Mouse (Mus musculus): Measurements from ENCODE around the gene Prc1. TPM values are rescaled to one million over a fixed set of nuclear protein-coding genes. Genes with fewer than 3 reads are reported as not detected.

Prc1 gene
- polyA plus RNA-seq, 1 experiment = 1.0 TPM

DNA sequence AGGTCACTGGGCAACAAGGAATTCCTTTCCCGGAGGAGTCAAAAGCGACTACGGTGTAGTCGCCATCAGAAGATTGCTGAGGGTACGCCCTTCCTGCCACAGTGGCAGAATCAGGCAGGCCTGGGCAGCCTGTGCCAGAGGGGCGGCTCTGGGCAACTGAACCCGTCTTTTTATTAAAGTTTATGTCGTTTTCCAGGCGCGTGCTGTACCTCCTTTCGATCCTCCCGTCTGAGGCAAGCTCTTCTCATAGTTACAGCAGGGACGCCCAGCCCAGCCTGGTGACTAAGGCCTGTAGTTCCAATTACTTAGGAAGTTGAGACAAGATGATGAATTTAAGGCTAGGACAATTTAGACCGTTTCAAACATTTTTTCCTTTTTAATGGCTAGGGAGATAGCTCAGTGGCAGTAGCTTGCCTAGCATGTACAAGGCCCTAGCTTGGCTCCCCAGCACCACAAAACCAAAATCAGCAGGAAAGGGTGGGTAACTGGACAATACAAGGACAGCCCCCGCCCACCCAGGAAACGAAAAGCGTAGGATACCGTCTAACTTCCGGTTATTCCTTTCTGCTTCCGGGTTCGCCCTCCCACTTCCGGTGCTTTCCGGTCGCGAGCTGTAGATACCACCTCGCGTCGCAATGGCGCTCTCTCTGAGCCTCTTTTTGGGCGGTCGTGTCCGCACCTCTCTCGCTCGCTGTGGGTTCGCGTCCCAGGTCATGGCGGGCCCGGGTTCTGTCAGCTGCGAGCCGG is 33.5 kb upstream of the Prc1 start, which contains the start of gene Ngrn:
TSS of gene Ngrn (plus strand) at position 591 of the 747 bp plus-strand sequence.
- Histone ChIP-seq H3K27me3 (ENCODE audit: control insufficient read depth, insufficient read depth, low read length) (no peaks in the 10 kb centered on the region), H3K4me1 (ENCODE audit: control insufficient read depth, insufficient read depth, low read length) (no peaks in the 10 kb centered on the region), H3K27ac (ENCODE audit: insufficient read depth, low read length) (peak within 1 kb of the TSS; percentile 29), H3K4me3 (replicated peaks; ENCODE audit: insufficient read depth, low read depth, low read length) (peak within 1 kb of the TSS; percentile 86)
- TF ChIP-seq CTCF (IDR thresholded peaks at IDR 0.05; ENCODE audit: borderline replicate concordance, insufficient read depth, low read depth, low read length) (no peak), POLR2A (IDR thresholded peaks at IDR 0.05; ENCODE audit: borderline replicate concordance, insufficient read depth, low read length) (peak; percentile 89)
- DNase-seq = peak; percentile 85 to 86
- WGBS = 27% methylated on average over 40 of the region's 40 CpGs

DNA sequence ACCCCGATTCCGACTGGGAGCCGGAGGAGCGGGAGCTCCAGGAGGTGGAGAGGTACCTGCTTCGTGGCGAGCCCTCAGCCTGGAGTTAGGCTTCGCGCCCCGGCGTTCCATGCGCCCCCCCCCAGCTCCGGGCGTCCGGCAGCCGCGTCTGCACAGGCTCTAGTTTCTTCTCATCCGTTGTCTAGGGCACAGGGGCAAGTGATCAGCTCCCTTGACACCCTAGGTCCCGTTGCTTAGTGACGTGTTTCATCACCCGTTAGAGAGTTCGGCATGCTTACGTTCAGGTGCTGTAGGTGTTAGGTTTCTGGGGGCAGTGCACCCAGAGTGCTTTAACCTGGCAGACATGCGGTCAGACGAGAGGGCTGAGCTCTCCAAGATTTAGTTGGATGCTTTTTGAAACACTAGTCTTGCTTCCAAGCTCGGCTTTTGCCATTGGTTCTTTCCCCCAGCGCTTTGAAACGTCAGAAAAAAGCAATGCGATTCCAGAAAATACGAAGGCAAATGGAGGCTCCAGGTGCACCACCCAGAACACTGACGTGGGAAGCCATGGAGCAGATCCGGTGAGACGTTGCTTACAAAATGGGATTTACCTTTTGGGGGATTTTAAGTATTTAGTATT is 32.8 kb upstream of the Prc1 start:
- under 1% methylated on average over 32 of the region's 32 CpGs for WGBS
- H3K27me3 ChIP-seq (ENCODE audit: control insufficient read depth, insufficient read depth, low read length) = no peaks in the 10 kb centered on the region
- H3K4me3 ChIP-seq (replicated peaks; ENCODE audit: insufficient read depth, low read depth, low read length) = peak overlapping the region; percentile 86
- H3K4me1 ChIP-seq (ENCODE audit: control insufficient read depth, insufficient read depth, low read length) = no peaks in the 10 kb centered on the region
- no peak for TF ChIP-seq POLR2A (IDR thresholded peaks at IDR 0.05; ENCODE audit: borderline replicate concordance, insufficient read depth, low read length)
- TF ChIP-seq CTCF (IDR thresholded peaks at IDR 0.05; ENCODE audit: borderline replicate concordance, insufficient read depth, low read depth, low read length) = no peak
- DNase-seq = no peak
- H3K27ac ChIP-seq (ENCODE audit: insufficient read depth, low read length) = peak overlapping the region; percentile 29

DNA sequence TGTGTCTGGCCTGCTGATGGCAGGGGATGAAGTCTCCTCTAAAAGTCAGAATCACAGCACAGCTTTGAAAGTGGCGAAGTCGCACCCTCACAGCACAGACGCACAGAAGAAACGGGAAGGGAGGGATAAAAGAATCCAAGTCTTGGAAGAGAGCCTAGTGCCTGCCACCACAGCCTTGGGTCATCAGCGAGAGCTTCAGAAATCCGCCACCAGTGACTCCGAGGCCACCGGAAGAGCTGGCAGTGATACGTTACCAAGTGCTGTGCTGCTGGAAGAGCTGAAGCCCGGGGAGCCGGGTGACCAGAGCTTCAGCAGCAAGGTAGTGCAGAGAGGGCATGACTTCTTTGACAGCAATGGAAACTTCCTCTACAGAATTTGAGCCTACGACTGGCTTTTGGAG is 29.6 kb upstream of the Prc1 start:
- H3K4me1 ChIP-seq (ENCODE audit: control insufficient read depth, insufficient read depth, low read length) = peaks cover 3% of the 10 kb centered on the region; the same call in 1 of the 2 replicates
- DNase-seq = no peak
- no peaks in the 10 kb centered on the region for H3K27me3 ChIP-seq (ENCODE audit: control insufficient read depth, insufficient read depth, low read length)
- H3K27ac ChIP-seq (ENCODE audit: insufficient read depth, low read length) = no peak overlapping the region
- WGBS = 75% methylated on average over 12 of the region's 12 CpGs
- TF ChIP-seq CTCF (IDR thresholded peaks at IDR 0.05; ENCODE audit: borderline replicate concordance, insufficient read depth, low read depth, low read length) (no peak), POLR2A (IDR thresholded peaks at IDR 0.05; ENCODE audit: borderline replicate concordance, insufficient read depth, low read length) (no peak)
- H3K4me3 ChIP-seq (replicated peaks; ENCODE audit: insufficient read depth, low read depth, low read length) = no peak overlapping the region

DNA sequence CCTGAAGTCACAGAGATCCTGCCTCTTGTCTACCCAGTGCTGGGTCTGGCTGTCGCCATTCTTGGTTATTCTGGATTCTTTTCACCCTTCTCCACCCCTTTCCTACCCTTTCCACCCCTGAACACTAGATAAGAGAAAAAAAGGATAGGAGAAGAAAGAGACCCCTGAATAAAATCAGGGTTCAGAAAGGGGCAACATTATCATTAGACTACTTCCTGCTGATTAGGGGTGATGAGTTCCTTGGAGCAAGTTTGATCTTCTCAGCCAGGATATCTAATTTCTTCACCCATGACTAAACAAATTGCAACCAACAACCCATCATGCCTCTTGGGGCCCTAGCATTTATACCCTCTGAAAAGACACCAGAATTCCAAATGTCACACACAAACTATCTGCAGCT is 26.5 kb upstream of the Prc1 start:
- H3K27ac ChIP-seq (ENCODE audit: insufficient read depth, low read length) = no peak overlapping the region
- H3K27me3 ChIP-seq (ENCODE audit: control insufficient read depth, insufficient read depth, low read length) = no peaks in the 10 kb centered on the region
- H3K4me1 ChIP-seq (ENCODE audit: control insufficient read depth, insufficient read depth, low read length) = peaks cover 6% of the 10 kb centered on the region; the same call in 1 of the 2 replicates
- TF ChIP-seq CTCF (IDR thresholded peaks at IDR 0.05; ENCODE audit: borderline replicate concordance, insufficient read depth, low read depth, low read length) (no peak), POLR2A (IDR thresholded peaks at IDR 0.05; ENCODE audit: borderline replicate concordance, insufficient read depth, low read length) (no peak)
- no peak for DNase-seq
- WGBS = 79% methylated on average over 1 of the region's 1 CpGs
- no peak overlapping the region for H3K4me3 ChIP-seq (replicated peaks; ENCODE audit: insufficient read depth, low read depth, low read length)

DNA sequence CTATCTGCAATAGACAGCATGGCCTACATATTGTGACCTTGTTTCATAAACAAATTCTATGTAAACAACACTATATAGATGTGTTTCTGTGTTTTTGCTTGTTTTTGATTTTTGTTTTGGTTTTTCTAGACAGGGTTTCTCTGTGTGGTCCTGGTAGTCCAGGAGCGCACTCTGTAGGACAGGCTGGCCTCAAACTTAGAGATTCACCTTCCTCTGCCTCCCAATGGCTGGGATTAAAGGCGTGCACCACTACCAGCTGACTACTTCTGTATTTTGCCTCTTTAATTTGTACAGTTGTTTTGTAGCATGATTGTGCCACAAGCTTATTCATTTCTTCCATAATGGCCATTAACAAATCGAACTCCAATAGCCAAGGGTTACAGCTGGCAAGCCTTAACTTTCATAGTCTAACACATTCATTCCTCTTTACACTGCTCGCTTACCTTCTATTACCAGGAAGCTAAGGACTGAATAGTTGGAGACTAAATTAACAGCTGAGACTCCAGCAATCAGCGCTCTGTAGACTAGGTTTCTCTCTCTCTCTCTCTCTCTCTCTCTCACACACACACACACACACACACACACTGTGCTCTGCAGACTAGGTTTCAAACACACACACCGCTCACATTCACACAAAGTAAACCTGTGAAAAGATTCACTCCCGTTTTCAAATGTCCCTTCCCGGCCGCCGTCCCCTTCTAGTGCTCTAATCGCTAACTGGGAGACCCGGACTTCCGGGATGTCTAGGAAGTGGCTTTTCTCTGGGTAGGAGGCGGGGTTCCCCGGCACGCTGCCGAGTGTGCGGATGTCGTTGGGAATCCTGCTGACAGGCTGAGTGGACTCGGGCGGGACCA is 25.1 kb upstream of the Prc1 start, which contains the start of gene Vps33b:
TSS of gene Vps33b (plus strand) at position 753 of the 854 bp plus-strand sequence.
- Histone ChIP-seq H3K27ac (ENCODE audit: insufficient read depth, low read length) (peak within 1 kb of the TSS; percentile 46), H3K4me1 (ENCODE audit: control insufficient read depth, insufficient read depth, low read length) (peaks cover 6% of the 10 kb centered on the region; the same call in 1 of the 2 replicates), H3K27me3 (ENCODE audit: control insufficient read depth, insufficient read depth, low read length) (no peaks in the 10 kb centered on the region), H3K4me3 (replicated peaks; ENCODE audit: insufficient read depth, low read depth, low read length) (peak within 1 kb of the TSS; percentile 93)
- WGBS = 3% methylated on average over 21 of the region's 21 CpGs
- no peak for TF ChIP-seq CTCF (IDR thresholded peaks at IDR 0.05; ENCODE audit: borderline replicate concordance, insufficient read depth, low read depth, low read length)
- TF ChIP-seq POLR2A (IDR thresholded peaks at IDR 0.05; ENCODE audit: borderline replicate concordance, insufficient read depth, low read length) = peak; percentile 52; the same call in 1 of the 2 replicates
- DNase-seq = peak; percentile 97

DNA sequence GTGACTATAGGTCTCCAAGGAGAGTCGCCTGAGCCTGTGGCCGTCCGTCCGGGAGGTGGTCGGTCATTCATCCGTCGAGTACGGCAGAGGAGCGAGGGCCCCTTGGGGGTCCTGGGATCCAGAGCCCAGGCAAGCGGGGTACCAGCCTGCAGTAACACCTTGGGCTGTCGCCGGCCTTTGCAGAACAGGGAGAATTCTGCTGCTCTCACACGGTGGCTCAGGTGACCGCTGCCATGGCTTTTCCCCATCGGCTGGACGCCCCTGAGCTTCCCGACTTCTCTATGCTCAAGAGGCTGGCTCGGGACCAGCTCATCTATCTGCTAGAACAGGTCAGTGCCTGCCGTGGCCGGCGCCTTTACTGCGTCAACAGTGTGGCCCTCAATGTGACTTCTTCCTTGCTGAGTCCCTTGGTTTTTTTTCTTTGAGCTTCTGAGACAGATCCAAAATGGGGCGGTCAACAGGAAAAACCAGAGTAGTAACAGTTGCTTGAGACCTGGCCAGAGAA is 24.4 kb upstream of the Prc1 start:
- peak in 1 of 2 experiments; percentile 68 for DNase-seq
- peak overlapping the region; percentile 44 for H3K27ac ChIP-seq (ENCODE audit: insufficient read depth, low read length)
- peak overlapping the region; percentile 93 for H3K4me3 ChIP-seq (replicated peaks; ENCODE audit: insufficient read depth, low read depth, low read length)
- no peaks in the 10 kb centered on the region for H3K27me3 ChIP-seq (ENCODE audit: control insufficient read depth, insufficient read depth, low read length)
- TF ChIP-seq POLR2A (IDR thresholded peaks at IDR 0.05; ENCODE audit: borderline replicate concordance, insufficient read depth, low read length) = no peak
- under 1% methylated on average over 23 of the region's 23 CpGs for WGBS
- peaks cover 6% of the 10 kb centered on the region; the same call in 1 of the 2 replicates for H3K4me1 ChIP-seq (ENCODE audit: control insufficient read depth, insufficient read depth, low read length)

DNA sequence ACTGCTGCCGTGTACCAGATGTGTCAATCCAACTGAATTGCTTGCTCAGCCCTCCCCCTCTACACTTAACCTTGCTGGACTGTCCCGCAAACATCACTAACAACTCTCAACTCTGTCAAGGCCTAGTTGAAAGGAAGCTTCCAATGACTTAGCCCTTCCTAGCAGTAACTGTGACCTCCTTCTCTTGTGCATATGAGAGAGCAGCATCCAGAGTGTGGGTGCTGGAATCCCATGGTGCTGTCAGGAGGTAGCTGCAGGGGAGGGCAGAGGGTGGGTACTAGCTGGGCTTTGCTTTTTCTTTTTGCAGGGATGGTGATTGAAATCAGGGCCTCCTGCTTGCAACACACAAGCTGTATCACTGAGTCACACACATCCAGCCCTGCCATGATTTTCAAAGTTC is 20.8 kb upstream of the Prc1 start:
- 91% methylated on average over 2 of the region's 2 CpGs for WGBS
- DNase-seq = no peak
- no peaks in the 10 kb centered on the region for H3K27me3 ChIP-seq (ENCODE audit: control insufficient read depth, insufficient read depth, low read length)
- no peak for TF ChIP-seq POLR2A (IDR thresholded peaks at IDR 0.05; ENCODE audit: borderline replicate concordance, insufficient read depth, low read length)
- no peak for TF ChIP-seq CTCF (IDR thresholded peaks at IDR 0.05; ENCODE audit: borderline replicate concordance, insufficient read depth, low read depth, low read length)
- H3K27ac ChIP-seq (ENCODE audit: insufficient read depth, low read length) = no peak overlapping the region
- peaks cover 6% of the 10 kb centered on the region; the same call in 1 of the 2 replicates for H3K4me1 ChIP-seq (ENCODE audit: control insufficient read depth, insufficient read depth, low read length)
- H3K4me3 ChIP-seq (replicated peaks; ENCODE audit: insufficient read depth, low read depth, low read length) = no peak overlapping the region

All from cerebellum, adult 2 months (tissue).